Comparison of ENCODE assay signal across 15 mouse cellular contexts in the genomic region with DNA sequence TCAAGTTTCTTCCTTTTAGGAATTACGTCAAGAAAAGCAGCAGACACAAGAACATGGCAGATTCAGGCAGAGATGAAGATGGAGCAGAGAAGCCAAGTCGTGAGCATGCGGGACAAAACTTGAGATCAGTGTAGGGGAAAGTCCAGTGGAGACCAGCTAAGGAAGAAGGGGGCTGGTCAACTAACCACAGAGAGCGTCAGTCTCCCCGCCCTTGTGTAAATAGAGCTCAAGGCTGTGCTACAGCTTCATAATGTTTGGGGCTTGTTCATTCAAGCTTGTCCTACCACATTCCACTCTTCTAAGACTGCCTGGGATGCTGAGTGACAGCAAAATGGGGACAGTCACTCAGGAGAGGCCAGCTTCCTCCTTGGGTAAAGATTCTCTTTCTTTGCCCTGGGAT.
DNase-seq lines count a peak whose midpoint lies in the region; ATAC-seq and TF ChIP-seq lines count a peak whose summit lies in the region.
"Had no signal": no experiment of that assay in that cellular context is flagged by ENCODE, and none has a peak within 500 bp of the region (broad histone marks: within the 10 kb centered on the region; RNA-seq: fewer than 3 reads in every experiment).

No protein-coding gene starts in this region.

- ATAC-seq in intestine, embryonic 14.5 days (replicated peaks; ENCODE audit: low FRiP score, low TSS enrichment, low read depth), result peak; percentile 71; the same call in 1 of the 2 replicates
- no peak for ATAC-seq in intestine, postnatal 0 days
- peak; percentile 87 for ATAC-seq in kidney, embryonic 15.5 days (replicated peaks; ENCODE audit: low FRiP score)
- peak; percentile 65 for ATAC-seq in stomach, embryonic 15.5 days (ENCODE audit: insufficient read depth, low FRiP score, low read depth)

- 68% methylated on average over 5 of the region's 5 CpGs for WGBS in intestine, embryonic 14.5 days
- WGBS in intestine, postnatal 0 days, result 55% methylated on average over 5 of the region's 5 CpGs
- 58% methylated on average over 5 of the region's 5 CpGs for WGBS in embryonic facial prominence, embryonic 10.5 days
- WGBS in kidney, embryonic 15.5 days, result 65% methylated on average over 5 of the region's 5 CpGs
- 65% methylated on average over 5 of the region's 5 CpGs for WGBS in stomach, embryonic 15.5 days

- H3K9ac ChIP-seq in intestine, embryonic 14.5 days (ENCODE audit: low read length), result no peak overlapping the region
- H3K9ac ChIP-seq in intestine, postnatal 0 days (ENCODE audit: low read depth, low read length), result no peak overlapping the region
- H3K9ac ChIP-seq in kidney, embryonic 15.5 days, result no peak overlapping the region
- no peak overlapping the region for H3K9ac ChIP-seq in stomach, embryonic 15.5 days
- H3K9ac ChIP-seq: embryonic facial prominence, embryonic 15.5 days; forebrain, embryonic 12.5 days; limb, embryonic 12.5 days; liver, embryonic 15.5 days; neural tube, embryonic 12.5 days had no signal

- no peak overlapping the region for H3K4me3 ChIP-seq in intestine, embryonic 14.5 days (ENCODE audit: low read depth, low read length)
- no peak overlapping the region for H3K4me3 ChIP-seq in intestine, postnatal 0 days (ENCODE audit: low read depth, low read length)
- no peak overlapping the region for H3K4me3 ChIP-seq in embryonic facial prominence, embryonic 10.5 days
- no peak overlapping the region for H3K4me3 ChIP-seq in kidney, embryonic 15.5 days (replicated peaks)
- no peak overlapping the region for H3K4me3 ChIP-seq in stomach, embryonic 15.5 days (replicated peaks)
- H3K4me3 ChIP-seq: embryonic facial prominence, embryonic 15.5 days; forebrain, embryonic 12.5 days; limb, embryonic 12.5 days; liver, embryonic 15.5 days; neural tube, embryonic 12.5 days had no signal

- H3K9me3 ChIP-seq in intestine, embryonic 14.5 days (ENCODE audit: control insufficient read depth, low read length), result no peaks in the 10 kb centered on the region
- H3K9me3 ChIP-seq in intestine, postnatal 0 days (ENCODE audit: control insufficient read depth), result no peaks in the 10 kb centered on the region
- H3K9me3 ChIP-seq in embryonic facial prominence, embryonic 10.5 days, result no peaks in the 10 kb centered on the region
- H3K9me3 ChIP-seq in kidney, embryonic 15.5 days (replicated peaks), result no peaks in the 10 kb centered on the region
- no peaks in the 10 kb centered on the region for H3K9me3 ChIP-seq in stomach, embryonic 15.5 days
- H3K9me3 ChIP-seq: embryonic facial prominence, embryonic 15.5 days; forebrain, embryonic 12.5 days; limb, embryonic 12.5 days; liver, embryonic 15.5 days; neural tube, embryonic 12.5 days had no signal

- H3K27me3 ChIP-seq in intestine, embryonic 14.5 days (replicated peaks; ENCODE audit: control insufficient read depth, insufficient read depth, low read length), result no peaks in the 10 kb centered on the region
- H3K27me3 ChIP-seq in intestine, postnatal 0 days (replicated peaks; ENCODE audit: control insufficient read depth, insufficient read depth, low read length), result no peaks in the 10 kb centered on the region
- H3K27me3 ChIP-seq in embryonic facial prominence, embryonic 10.5 days (replicated peaks; ENCODE audit: low read depth, poor library complexity, severe bottlenecking), result no peaks in the 10 kb centered on the region
- no peaks in the 10 kb centered on the region for H3K27me3 ChIP-seq in kidney, embryonic 15.5 days
- no peaks in the 10 kb centered on the region for H3K27me3 ChIP-seq in stomach, embryonic 15.5 days (replicated peaks)
- H3K27me3 ChIP-seq: embryonic facial prominence, embryonic 15.5 days; forebrain, embryonic 12.5 days; limb, embryonic 12.5 days; liver, embryonic 15.5 days; neural tube, embryonic 12.5 days had no signal

- no peak for DNase-seq in intestine, embryonic 14.5 days (ENCODE audit: low spot score)
- DNase-seq in embryonic facial prominence, embryonic 10.5 days (ENCODE audit: low spot score), result no peak
- DNase-seq in adrenal gland, postnatal 25 days, result no peak
- DNase-seq in heart, postnatal 4 days, result no peak
- DNase-seq: adrenal gland, adult 8-10 months; cerebellum, adult 18-20 months; right cerebral cortex, postnatal 14 days had no signal

- no peak overlapping the region for H3K27ac ChIP-seq in intestine, embryonic 14.5 days (ENCODE audit: low read depth)
- H3K27ac ChIP-seq in intestine, postnatal 0 days (ENCODE audit: low read depth, low read length), result no peak overlapping the region
- peak overlapping the region; percentile 44; the same call in 1 of the 2 replicates for H3K27ac ChIP-seq in embryonic facial prominence, embryonic 10.5 days (replicated peaks)
- peak overlapping the region; percentile 69 for H3K27ac ChIP-seq in kidney, embryonic 15.5 days
- no peak overlapping the region for H3K27ac ChIP-seq in stomach, embryonic 15.5 days
- H3K27ac ChIP-seq: embryonic facial prominence, embryonic 15.5 days; forebrain, embryonic 12.5 days; limb, embryonic 12.5 days; liver, embryonic 15.5 days; neural tube, embryonic 12.5 days had no signal

- no peak overlapping the region for H3K4me2 ChIP-seq in intestine, embryonic 14.5 days (ENCODE audit: low read length)
- H3K4me2 ChIP-seq in intestine, postnatal 0 days (replicated peaks; ENCODE audit: low read depth), result no peak overlapping the region
- H3K4me2 ChIP-seq in kidney, embryonic 15.5 days, result no peak overlapping the region
- no peak overlapping the region for H3K4me2 ChIP-seq in stomach, embryonic 15.5 days
- H3K4me2 ChIP-seq: embryonic facial prominence, embryonic 15.5 days; forebrain, embryonic 12.5 days; limb, embryonic 12.5 days; liver, embryonic 15.5 days; neural tube, embryonic 12.5 days had no signal

- TF ChIP-seq CTCF in intestine, postnatal 0 days (IDR thresholded peaks at IDR 0.05; ENCODE audit: low read depth), result no peak

- no peaks in the 10 kb centered on the region for H3K4me1 ChIP-seq in intestine, embryonic 14.5 days (replicated peaks; ENCODE audit: control insufficient read depth, insufficient read depth, low read length)
- H3K4me1 ChIP-seq in intestine, postnatal 0 days (replicated peaks; ENCODE audit: control insufficient read depth, insufficient read depth, low read length), result no peaks in the 10 kb centered on the region
- H3K4me1 ChIP-seq in embryonic facial prominence, embryonic 10.5 days, result peaks cover 39% of the 10 kb centered on the region
- H3K4me1 ChIP-seq in kidney, embryonic 15.5 days, result peaks cover 21% of the 10 kb centered on the region
- no peaks in the 10 kb centered on the region for H3K4me1 ChIP-seq in stomach, embryonic 15.5 days
- H3K4me1 ChIP-seq: neural tube, embryonic 12.5 days had no signal

- H3K36me3 ChIP-seq in intestine, embryonic 14.5 days (ENCODE audit: control insufficient read depth, insufficient read depth, low read length), result no peaks in the 10 kb centered on the region
- no peaks in the 10 kb centered on the region for H3K36me3 ChIP-seq in intestine, postnatal 0 days (ENCODE audit: control insufficient read depth, insufficient read depth)
- no peaks in the 10 kb centered on the region for H3K36me3 ChIP-seq in embryonic facial prominence, embryonic 10.5 days (replicated peaks)
- H3K36me3 ChIP-seq in kidney, embryonic 15.5 days, result no peaks in the 10 kb centered on the region
- H3K36me3 ChIP-seq in stomach, embryonic 15.5 days, result no peaks in the 10 kb centered on the region
- H3K36me3 ChIP-seq: embryonic facial prominence, embryonic 15.5 days; forebrain, embryonic 12.5 days; limb, embryonic 12.5 days; liver, embryonic 15.5 days; neural tube, embryonic 12.5 days had no signal

Comparison
In these comparisons a context has a peak if more than half of its experiments do, and no peak if none do; other contexts are left out.
1. H3K27ac ChIP-seq: peak in embryonic facial prominence, embryonic 10.5 days (single experiment) and kidney, embryonic 15.5 days (single experiment); none in intestine, embryonic 14.5 days (single experiment), intestine, postnatal 0 days (single experiment) and stomach, embryonic 15.5 days (single experiment).